Mouse (Mus musculus) neural tube, embryonic 15.5 days (tissue): Measurements from ENCODE around the gene F11r. TPM values are rescaled to one million over a fixed set of nuclear protein-coding genes. Genes with fewer than 3 reads are reported as not detected.

Experiments used
- ATAC-seq: fragments of 200-750 bp; cut with Nextera tagmentation; 2 replicates; pipeline ENCODE4 v1.8.0; 2017; ENCODE audit warnings: mild to moderate bottlenecking, moderate TSS enrichment, moderate library complexity; ENCODE audit not compliant: low FRiP score
- H3K27ac ChIP-seq: fragments of 300-500 bp; sonication (generic); replicated peaks from 2 replicates; pipeline ENCODE4 v1.5.1; 2015; ENCODE audit warnings: mild to moderate bottlenecking, inconsistent platforms
- H3K27me3 ChIP-seq: fragments of 300-500 bp; sonication (generic); replicated peaks from 2 replicates; pipeline ENCODE4 v1.6.1; 2015; ENCODE audit warnings: inconsistent platforms
- H3K36me3 ChIP-seq: fragments of 300-500 bp; sonication (generic); 2 replicates; pipeline ENCODE4 v1.6.1; 2015; ENCODE audit warnings: inconsistent platforms
- H3K4me1 ChIP-seq: fragments of 300-500 bp; sonication (generic); 2 replicates; pipeline ENCODE4 v1.6.1; 2015; ENCODE audit warnings: inconsistent platforms
- H3K4me2 ChIP-seq: fragments of 300-500 bp; sonication (generic); 2 replicates; pipeline ENCODE4 v1.6.1; 2015; ENCODE audit warnings: inconsistent platforms, mild to moderate bottlenecking, moderate library complexity
- H3K4me3 ChIP-seq: fragments of 300-500 bp; sonication (generic); replicated peaks from 2 replicates; pipeline ENCODE4 v1.5.1; 2015; ENCODE audit warnings: mild to moderate bottlenecking, inconsistent platforms
- H3K9ac ChIP-seq: fragments of 300-500 bp; sonication (generic); replicated peaks from 2 replicates; pipeline ENCODE4 v1.6.1; 2015; ENCODE audit warnings: mild to moderate bottlenecking, inconsistent platforms
- H3K9me3 ChIP-seq: fragments of 300-500 bp; sonication (generic); replicated peaks from 2 replicates; pipeline ENCODE4 v1.6.1; 2016; ENCODE audit warnings: inconsistent platforms
- WGBS: fragments of 180-500 bp; shearing (Covaris S2); methylation state at CpG from one replicate; pipeline ENCODE4 v1.1.7; 2015; ENCODE audit warnings: mixed read lengths; 5-methylcytosine and 5-hydroxymethylcytosine counted together
- polyA plus RNA-seq: library from polyadenylated mRNA; unstranded; fragments of >200 nt; fragmentation: Nextera tagmentation; extraction: Ambion mirVana; gene quantifications from 2 replicates; pipeline ENCODE4 v1.2.1, GENCODE M21; 2015

The F11r gene
- polyA plus RNA-seq = 11.8 and 27.5 TPM in 2 replicates

- Histone ChIP-seq H3K27me3 (peaks cover 41% of the 10 kb centered on the region), H3K9ac (peak within 1 kb of the TSS; percentile 20; the same call in 1 of the 2 replicates), H3K4me1 (peaks cover 14% of the 10 kb centered on the region), H3K4me2 (peak within 1 kb of the TSS; percentile 54), H3K27ac (0 out of 2 replicates have a peak within 1 kb of the TSS, but pooled peaks have one; percentile 10), H3K36me3 (no peaks in the 10 kb centered on the region), H3K9me3 (no peaks in the 10 kb centered on the region), H3K4me3 (peak within 1 kb of the TSS; percentile 37)
- WGBS = under 1% methylated on average over 44 of the region's 46 CpGs
- peak; percentile 62 for ATAC-seq
These were observed at the start of gene F11r for GRCm38 (mm10) chr1:171437264-171438013. TSS of gene F11r (plus strand) at chr1:171437535.

GRCm38 (mm10) chr1:171388376-171389102, 48.8 kb upstream of the F11r start, which contains the start of gene Arhgap30:
TSS of gene Arhgap30 (plus strand) at chr1:171388954.
- H3K4me2 ChIP-seq = no peak within 1 kb of the TSS
- no peaks in the 10 kb centered on the region for H3K9me3 ChIP-seq
- no peak within 1 kb of the TSS for H3K27ac ChIP-seq
- no peaks in the 10 kb centered on the region for H3K4me1 ChIP-seq
- H3K9ac ChIP-seq = no peak within 1 kb of the TSS
- H3K4me3 ChIP-seq = no peak within 1 kb of the TSS
- no peaks in the 10 kb centered on the region for H3K27me3 ChIP-seq
- no peak for ATAC-seq
- no peaks in the 10 kb centered on the region for H3K36me3 ChIP-seq
- 81% methylated on average over 15 of the region's 15 CpGs for WGBS

GRCm38 (mm10) chr1:171390101-171390500, 47.2 kb upstream of the F11r start:
- H3K9me3 ChIP-seq = no peaks in the 10 kb centered on the region
- 79% methylated on average over 4 of the region's 4 CpGs for whole genome bisulfite sequencing

GRCm38 (mm10) chr1:171401821-171402220, 35.5 kb upstream of the F11r start:
- no peaks in the 10 kb centered on the region for H3K4me1 ChIP-seq
- no peak overlapping the region for H3K4me2 ChIP-seq
- no peak for ATAC-seq
- no peaks in the 10 kb centered on the region for H3K36me3 ChIP-seq
- H3K27ac ChIP-seq = no peak overlapping the region
- WGBS = 88% methylated on average over 4 of the region's 4 CpGs
- no peak overlapping the region for H3K9ac ChIP-seq
- no peak overlapping the region for H3K4me3 ChIP-seq
- H3K27me3 ChIP-seq = 0 out of 2 replicates have a peak, but pooled peaks cover 5% of the 10 kb centered on the region
- H3K9me3 ChIP-seq = no peaks in the 10 kb centered on the region

More at GRCm38 (mm10) chr1:171390101-171390500, 47.2 kb upstream of the F11r start:
- H3K9ac ChIP-seq = no peak overlapping the region
- H3K36me3 ChIP-seq = no peaks in the 10 kb centered on the region
- no peak overlapping the region for H3K4me2 ChIP-seq
- no peaks in the 10 kb centered on the region for H3K27me3 ChIP-seq
- no peaks in the 10 kb centered on the region for H3K4me1 ChIP-seq
- no peak overlapping the region for H3K4me3 ChIP-seq
- H3K27ac ChIP-seq = no peak overlapping the region
- ATAC-seq = no peak

GRCm38 (mm10) chr1:171402991-171403390, 34.3 kb upstream of the F11r start:
- no peaks in the 10 kb centered on the region for H3K9me3 ChIP-seq
- H3K36me3 ChIP-seq = no peaks in the 10 kb centered on the region
- no peak overlapping the region for H3K9ac ChIP-seq
- no peak for ATAC-seq
- H3K27me3 ChIP-seq = 0 out of 2 replicates have a peak, but pooled peaks cover 14% of the 10 kb centered on the region
- no peak overlapping the region for H3K4me2 ChIP-seq
- no peaks in the 10 kb centered on the region for H3K4me1 ChIP-seq
- H3K27ac ChIP-seq = no peak overlapping the region
- WGBS = 84% methylated on average over 6 of the region's 9 CpGs
- no peak overlapping the region for H3K4me3 ChIP-seq

GRCm38 (mm10) chr1:171407263-171407662, 30.1 kb upstream of the F11r start:
- H3K9me3 ChIP-seq = no peaks in the 10 kb centered on the region
- no peak overlapping the region for H3K27ac ChIP-seq
- ATAC-seq = no peak
- H3K4me3 ChIP-seq = no peak overlapping the region
- no peak overlapping the region for H3K9ac ChIP-seq
- WGBS = 83% methylated on average over 5 of the region's 5 CpGs
- H3K36me3 ChIP-seq = no peaks in the 10 kb centered on the region
- no peaks in the 10 kb centered on the region for H3K4me1 ChIP-seq
- H3K4me2 ChIP-seq = no peak overlapping the region
- peaks cover 23% of the 10 kb centered on the region for H3K27me3 ChIP-seq

- H3K4me2 ChIP-seq = no peak overlapping the region
- peaks cover 23% of the 10 kb centered on the region for H3K27me3 ChIP-seq
- ATAC-seq = no peak
- no peaks in the 10 kb centered on the region for H3K9me3 ChIP-seq
- no peak overlapping the region for H3K4me3 ChIP-seq
- WGBS = 93% methylated on average over 1 of the region's 1 CpGs
- H3K9ac ChIP-seq = no peak overlapping the region
- peaks cover 21% of the 10 kb centered on the region for H3K4me1 ChIP-seq
- peaks cover 2% of the 10 kb centered on the region; the same call in 1 of the 2 replicates for H3K36me3 ChIP-seq
- no peak overlapping the region for H3K27ac ChIP-seq
These were observed 27.1 kb upstream of the F11r start for GRCm38 (mm10) chr1:171410231-171410630.

- Histone ChIP-seq H3K27me3 (peaks cover 23% of the 10 kb centered on the region), H3K4me2 (peak within 1 kb of the TSS; percentile 62), H3K36me3 (peaks cover 10% of the 10 kb centered on the region), H3K4me1 (peaks cover 21% of the 10 kb centered on the region), H3K9ac (peak within 1 kb of the TSS; percentile 85), H3K4me3 (peak within 1 kb of the TSS; percentile 74), H3K9me3 (no peaks in the 10 kb centered on the region), H3K27ac (peak within 1 kb of the TSS; percentile 95)
- ATAC-seq = peak; percentile 98
- WGBS = under 1% methylated on average over 36 of the region's 36 CpGs
These were observed 26.3 kb upstream of the F11r start, which contains the start of gene Usf1 for GRCm38 (mm10) chr1:171410947-171411484. TSS of gene Usf1 (plus strand) at chr1:171411313.

- peaks cover 21% of the 10 kb centered on the region for H3K27me3 ChIP-seq
- WGBS = under 1% methylated on average over 36 of the region's 39 CpGs
- peak; percentile 78 for ATAC-seq
- H3K4me2 ChIP-seq = peak overlapping the region; percentile 62
- H3K36me3 ChIP-seq = peaks cover 15% of the 10 kb centered on the region
- peak overlapping the region; percentile 85 for H3K9ac ChIP-seq
- H3K4me1 ChIP-seq = peaks cover 21% of the 10 kb centered on the region
- peak overlapping the region; percentile 74 for H3K4me3 ChIP-seq
- no peaks in the 10 kb centered on the region for H3K9me3 ChIP-seq
- peak overlapping the region; percentile 95 for H3K27ac ChIP-seq
These were observed 25.8 kb upstream of the F11r start for GRCm38 (mm10) chr1:171411492-171411941.

- peak overlapping the region; percentile 85 for H3K9ac ChIP-seq
- peaks cover 17% of the 10 kb centered on the region for H3K27me3 ChIP-seq
- H3K27ac ChIP-seq = peak overlapping the region; percentile 95
- peak; percentile 59 for ATAC-seq
- peak overlapping the region; percentile 74 for H3K4me3 ChIP-seq
- under 1% methylated on average over 20 of the region's 20 CpGs for WGBS
- no peaks in the 10 kb centered on the region for H3K9me3 ChIP-seq
- H3K4me1 ChIP-seq = peaks cover 21% of the 10 kb centered on the region
- H3K36me3 ChIP-seq = peaks cover 20% of the 10 kb centered on the region
- H3K4me2 ChIP-seq = peak overlapping the region; percentile 62
These were observed 25.3 kb upstream of the F11r start for GRCm38 (mm10) chr1:171412001-171412441.

GRCm38 (mm10) chr1:171412446-171412845, 24.9 kb upstream of the F11r start:
- peaks cover 21% of the 10 kb centered on the region for H3K4me1 ChIP-seq
- 7% methylated on average over 3 of the region's 3 CpGs for WGBS
- H3K4me2 ChIP-seq = peak overlapping the region; percentile 62
- peak overlapping the region; percentile 74 for H3K4me3 ChIP-seq
- ATAC-seq = no peak
- H3K36me3 ChIP-seq = peaks cover 24% of the 10 kb centered on the region
- peak overlapping the region; percentile 95 for H3K27ac ChIP-seq
- H3K27me3 ChIP-seq = peaks cover 15% of the 10 kb centered on the region
- no peaks in the 10 kb centered on the region for H3K9me3 ChIP-seq
- peak overlapping the region; percentile 85 for H3K9ac ChIP-seq
